Mouse (Mus musculus) MEL (cell line): ENCODE data around the gene Gpr137c. TPM values are rescaled to one million over a fixed set of nuclear protein-coding genes. Genes with fewer than 3 reads are reported as not detected.

Source experiments
- DNase-seq: peaks from one replicate; pipeline ENCODE4 v3.0.0; 2011; ENCODE audit warnings: low read depth, low spot score
- H3K27ac ChIP-seq: 2 replicates; pipeline ENCODE4 v1.5.1; 2012; ENCODE audit warnings: low read depth, mild to moderate bottlenecking, control low read depth, low read length, moderate library complexity; ENCODE audit not compliant: control insufficient read depth
- H3K27me3 ChIP-seq, 2 experiments: fragments of 150-350 bp in 1 of 2; sonication (generic) in 1 of 2; 2 replicates each; pipeline ENCODE4 v1.6.1; 2012; ENCODE audit warnings: low read length in 2 of 2, mild to moderate bottlenecking in 2 of 2, improper control_type of control experiment in 1 of 2, moderate library complexity in 1 of 2; ENCODE audit not compliant: insufficient read depth in 2 of 2, control insufficient read depth in 1 of 2
- H3K36me3 ChIP-seq, 2 experiments: 2 replicates each; pipeline ENCODE4 v1.6.1; 2012 to 2014; ENCODE audit warnings: low read length in 2 of 2, improper control_type of control experiment in 1 of 2, inconsistent platforms in 1 of 2, mild to moderate bottlenecking in 1 of 2; ENCODE audit not compliant: insufficient read depth in 2 of 2, control insufficient read depth in 1 of 2
- H3K4me1 ChIP-seq, 2 experiments: fragments of 150-350 bp in 1 of 2; sonication (generic) in 1 of 2; 2 replicates each; pipeline ENCODE4 v1.6.1; 2012; ENCODE audit warnings: low read length in 2 of 2, improper control_type of control experiment in 1 of 2, mild to moderate bottlenecking in 1 of 2; ENCODE audit not compliant: insufficient read depth in 2 of 2, control insufficient read depth in 1 of 2
- H3K4me3 ChIP-seq, 2 experiments: fragments of 150-350 bp in 1 of 2; sonication (generic) in 1 of 2; 2 replicates each; pipeline ENCODE4 v1.5.1; 2012; ENCODE audit warnings: low read depth in 2 of 2, low read length in 2 of 2, mild to moderate bottlenecking in 2 of 2, moderate library complexity in 2 of 2, control low read depth in 1 of 2, improper control_type of control experiment in 1 of 2; ENCODE audit not compliant: control insufficient read depth in 1 of 2, insufficient read depth in 1 of 2
- H3K79me2 ChIP-seq: 2 replicates; pipeline ENCODE4 v1.6.1; 2012; ENCODE audit warnings: mild to moderate bottlenecking, low read length, moderate library complexity; ENCODE audit not compliant: control insufficient read depth, poor library complexity, insufficient read depth
- H3K9ac ChIP-seq: 2 replicates; pipeline ENCODE4 v1.6.1; 2012; ENCODE audit warnings: low read depth, mild to moderate bottlenecking, control low read depth, low read length, moderate library complexity; ENCODE audit not compliant: control insufficient read depth, poor library complexity, severe bottlenecking
- H3K9me3 ChIP-seq: fragments of 150-350 bp; sonication (generic); replicated peaks from 2 replicates; pipeline ENCODE4 v1.6.1; 2012; ENCODE audit warnings: mild to moderate bottlenecking, low read length, improper control_type of control experiment, moderate library complexity; ENCODE audit not compliant: insufficient read depth
- BHLHE40 ChIP-seq: IDR thresholded peaks from 2 replicates; pipeline ENCODE4 v1.6.1; 2012; ENCODE audit warnings: low read depth, mild to moderate bottlenecking, inconsistent platforms, low read length, improper control_type of control experiment, borderline replicate concordance
- CHD1 ChIP-seq: IDR thresholded peaks from 2 replicates; pipeline ENCODE4 v1.6.1; 2012; ENCODE audit warnings: low read depth, mild to moderate bottlenecking, inconsistent platforms, low read length, improper control_type of control experiment
- CHD2 ChIP-seq: IDR thresholded peaks from 2 replicates; pipeline ENCODE4 v1.6.1; 2011; ENCODE audit warnings: low read length, improper control_type of control experiment
- CTCF ChIP-seq, 3 experiments: IDR thresholded peaks in 2 of 3; conservative IDR thresholded peaks in 1 of 3; 2 replicates each; pipeline ENCODE4 v1.5.1; 2011 to 2012; ENCODE audit warnings: low read length in 3 of 3, low read depth in 2 of 3, mild to moderate bottlenecking in 2 of 3, improper control_type of control experiment in 1 of 3, inconsistent platforms in 1 of 3, mixed read lengths in 1 of 3, moderate library complexity in 1 of 3; ENCODE audit not compliant: control insufficient read depth in 1 of 3, insufficient read depth in 1 of 3, poor library complexity in 1 of 3, severe bottlenecking in 1 of 3
- ELF1 ChIP-seq: IDR thresholded peaks from 2 replicates; pipeline ENCODE4 v1.6.1; 2014; ENCODE audit warnings: low read depth, mild to moderate bottlenecking, inconsistent platforms, low read length, improper control_type of control experiment, moderate library complexity
- EP300 ChIP-seq, 2 experiments: IDR thresholded peaks; 2 replicates each; pipeline ENCODE4 v1.6.1; 2011; ENCODE audit warnings: improper control_type of control experiment in 2 of 2, low read length in 2 of 2, low read depth in 1 of 2, mild to moderate bottlenecking in 1 of 2
- GATA1 ChIP-seq: IDR thresholded peaks from 2 replicates; pipeline ENCODE4 v1.6.1; 2011; ENCODE audit warnings: low read depth, low read length, improper control_type of control experiment
- JUND ChIP-seq: IDR thresholded peaks from 2 replicates; pipeline ENCODE4 v1.6.1; 2011; ENCODE audit warnings: low read depth, mild to moderate bottlenecking, improper control_type of control experiment, low read length
- KAT2A ChIP-seq: conservative IDR thresholded peaks from 2 replicates; pipeline ENCODE4 v1.6.1; 2012; ENCODE audit warnings: low read depth, low read length, improper control_type of control experiment, inconsistent platforms
- MAX ChIP-seq: IDR thresholded peaks from 2 replicates; pipeline ENCODE4 v1.6.1; 2011; ENCODE audit warnings: low read length, improper control_type of control experiment
- MEF2A ChIP-seq: IDR thresholded peaks from 2 replicates; pipeline ENCODE4 v1.6.1; 2014; ENCODE audit warnings: low read depth, mild to moderate bottlenecking, inconsistent platforms, low read length, improper control_type of control experiment; ENCODE audit not compliant: poor library complexity, insufficient replicate concordance, severe bottlenecking; ENCODE audit errors: extremely low read depth
- NELFE ChIP-seq: IDR thresholded peaks from 2 replicates; pipeline ENCODE4 v1.6.1; 2011; ENCODE audit warnings: low read depth, low read length, improper control_type of control experiment
- POLR2AphosphoS2 ChIP-seq: IDR thresholded peaks from 2 replicates; pipeline ENCODE4 v1.6.1; 2011; ENCODE audit warnings: low read length, improper control_type of control experiment
- RCOR1 ChIP-seq: IDR thresholded peaks from 2 replicates; pipeline ENCODE4 v1.6.1; 2012; ENCODE audit warnings: low read depth, mild to moderate bottlenecking, inconsistent platforms, low read length, improper control_type of control experiment
- SIN3A ChIP-seq: IDR thresholded peaks from 2 replicates; pipeline ENCODE4 v1.6.1; 2012; ENCODE audit warnings: low read length, improper control_type of control experiment, inconsistent platforms
- SMC3 ChIP-seq: IDR thresholded peaks from 2 replicates; pipeline ENCODE4 v1.6.1; 2011; ENCODE audit warnings: low read depth, low read length, improper control_type of control experiment
- TAL1 ChIP-seq: IDR thresholded peaks from 2 replicates; pipeline ENCODE4 v1.6.1; 2012; ENCODE audit warnings: mild to moderate bottlenecking, inconsistent platforms, low read length, moderate library complexity, mixed read lengths
- TBP ChIP-seq: IDR thresholded peaks from 2 replicates; pipeline ENCODE4 v1.8.0; 2011; ENCODE audit warnings: low read depth, low read length, improper control_type of control experiment
- TCF12 ChIP-seq: IDR thresholded peaks from 2 replicates; pipeline ENCODE4 v1.6.1; 2014; ENCODE audit warnings: low read depth, mild to moderate bottlenecking, inconsistent platforms, low read length, improper control_type of control experiment, moderate library complexity
- USF1 ChIP-seq: IDR thresholded peaks from 2 replicates; pipeline ENCODE4 v1.6.1; 2014; ENCODE audit warnings: low read depth, mild to moderate bottlenecking, inconsistent platforms, low read length, improper control_type of control experiment, moderate library complexity
- polyA plus RNA-seq, 2 experiments: library from polyadenylated mRNA; stranded (reverse) in 1 of 2; unstranded in 1 of 2; fragments of >175 nt in 1 of 2; fragments of >200 nt in 1 of 2; gene quantifications; 2 replicates each; pipeline versions ENCODE4 v1.2.1 to v1.2.4; 2012; ENCODE audit warnings: low replicate concordance in 2 of 2, low read depth in 1 of 2; ENCODE audit not compliant: insufficient read length in 2 of 2, insufficient read depth in 1 of 2, missing spikeins in 1 of 2
- total RNA-seq: library from RNA; depleted of rRNA; stranded (reverse); fragments of 300-350 nt; gene quantifications from 2 replicates; pipeline ENCODE4 v1.2.3, GENCODE M21; 2012

Gene Gpr137c
- total and polyA plus RNA-seq, 3 experiments = 0.01 TPM; not detected in 2

GRCm38 (mm10) chr14:45304389-45304788 is 84.9 kb downstream of the Gpr137c start:
- no peak for DNase-seq
- Histone ChIP-seq H3K36me3 (peaks cover 12 to 70% of the 10 kb centered on the region in 2 experiments), H3K79me2 (peaks cover 22% of the 10 kb centered on the region), H3K27me3 (no peaks in the 10 kb centered on the region), H3K9me3 (no peaks in the 10 kb centered on the region), H3K9ac (no peak overlapping the region), H3K4me1 (peaks cover 0 to 6% of the 10 kb centered on the region in 2 experiments; a peak in 2 of 4 replicates), H3K4me3 (no peak overlapping the region), H3K27ac (no peak overlapping the region)
- TF ChIP-seq USF1 (no peak), CTCF (IDR thresholded peaks at IDR 0.05 in 2 of 3, conservative IDR thresholded peaks at IDR 0.05 in 1 of 3; ENCODE audit: control insufficient read depth in 1 of 3, insufficient read depth in 1 of 3, low read depth in 2 of 3, low read length in 3 of 3, poor library complexity in 1 of 3, severe bottlenecking in 1 of 3) (peak in 1 of 3 experiments; percentile 25; a peak in 1 of 6 replicates)

GRCm38 (mm10) chr14:45305852-45306251 is 86.3 kb downstream of the Gpr137c start:
- Histone ChIP-seq H3K9ac (no peak overlapping the region), H3K4me1 (peaks cover 0 to 17% of the 10 kb centered on the region in 2 experiments; a peak in 2 of 4 replicates), H3K9me3 (no peaks in the 10 kb centered on the region), H3K4me3 (no peak overlapping the region), H3K27me3 (no peaks in the 10 kb centered on the region)
- no peak for DNase-seq
- no peak for TF ChIP-seq POLR2AphosphoS2
- no peak for TF ChIP-seq ELF1
- no peak for TF ChIP-seq CHD1
- TF ChIP-seq KAT2A = no peak
- no peak for TF ChIP-seq BHLHE40
- TF ChIP-seq SMC3 = no peak
- no peak for TF ChIP-seq CTCF (IDR thresholded peaks at IDR 0.05 in 2 of 3, conservative IDR thresholded peaks at IDR 0.05 in 1 of 3; ENCODE audit: control insufficient read depth in 1 of 3, insufficient read depth in 1 of 3, low read depth in 2 of 3, low read length in 3 of 3, poor library complexity in 1 of 3, severe bottlenecking in 1 of 3)
- TF ChIP-seq TCF12 = no peak
- TF ChIP-seq USF1 = no peak
- no peak for TF ChIP-seq JUND
- no peak for TF ChIP-seq EP300 (IDR thresholded peaks at IDR 0.05; ENCODE audit: low read depth in 1 of 2, low read length in 2 of 2)
- TF ChIP-seq RCOR1 = no peak
- no peak for TF ChIP-seq MEF2A
- no peak for TF ChIP-seq CHD2
- TF ChIP-seq TBP = no peak
- TF ChIP-seq MAX = no peak
- TF ChIP-seq GATA1 = no peak
- TF ChIP-seq SIN3A = no peak
- TF ChIP-seq NELFE = no peak
- no peak for TF ChIP-seq TAL1
- TF ChIP-seq, all 39 proteins: peak for 0
- H3K79me2 ChIP-seq = peaks cover 35% of the 10 kb centered on the region
- H3K36me3 ChIP-seq = peaks cover 17 to 59% of the 10 kb centered on the region in 2 experiments
- H3K27ac ChIP-seq = no peak overlapping the region
